Mouse (Mus musculus) kidney, embryonic 14.5 days (tissue): ENCODE results near the gene Vegfa. TPM values are rescaled to one million over a fixed set of nuclear protein-coding genes. Genes with fewer than 3 reads are reported as not detected.
A peak's percentile ranks its signal among the peaks of the same experiment; 100 is the strongest.

Experiments used
- ATAC-seq: fragments of 200-750 bp; cut with Nextera tagmentation; 2 replicates; pipeline ENCODE4 v1.8.0; 2017; ENCODE audit warnings: moderate number of reproducible peaks, mild to moderate bottlenecking, moderate TSS enrichment, moderate library complexity; ENCODE audit not compliant: low FRiP score, low TSS enrichment
- H3K27ac ChIP-seq: fragments of 300-500 bp; sonication (generic); 2 replicates; pipeline ENCODE4 v1.5.1; 2014; ENCODE audit warnings: low read depth, mild to moderate bottlenecking, low read length, moderate library complexity, mixed read lengths
- H3K27me3 ChIP-seq: fragments of 300-500 bp; sonication (generic); 2 replicates; pipeline ENCODE4 v1.6.1; 2014; ENCODE audit warnings: mild to moderate bottlenecking, low read length; ENCODE audit not compliant: control insufficient read depth, insufficient read depth
- H3K36me3 ChIP-seq: fragments of 300-500 bp; sonication (generic); 2 replicates; pipeline ENCODE4 v1.6.1; 2014; ENCODE audit warnings: low read length, mixed read lengths; ENCODE audit not compliant: control insufficient read depth, insufficient read depth
- H3K4me1 ChIP-seq: fragments of 300-500 bp; sonication (generic); 2 replicates; pipeline ENCODE4 v1.6.1; 2014; ENCODE audit warnings: low read length, mixed read lengths; ENCODE audit not compliant: control insufficient read depth, insufficient read depth
- H3K4me2 ChIP-seq: fragments of 300-500 bp; sonication (generic); replicated peaks from 2 replicates; pipeline ENCODE4 v1.6.1; 2014; ENCODE audit warnings: low read depth, mild to moderate bottlenecking, low read length
- H3K4me3 ChIP-seq: fragments of 300-500 bp; sonication (generic); 2 replicates; pipeline ENCODE4 v1.5.1; 2014; ENCODE audit warnings: mild to moderate bottlenecking, low read length
- H3K9ac ChIP-seq: fragments of 300-500 bp; sonication (generic); 2 replicates; pipeline ENCODE4 v1.6.1; 2014; ENCODE audit warnings: low read depth, mild to moderate bottlenecking, low read length, moderate library complexity
- H3K9me3 ChIP-seq: fragments of 300-500 bp; sonication (generic); 2 replicates; pipeline ENCODE4 v1.6.1; 2016; ENCODE audit warnings: low read length; ENCODE audit not compliant: control insufficient read depth
- WGBS: fragments of 180-500 bp; shearing (Covaris S2); extraction: QIAGEN DNeasy Blood & Tissue Kit; methylation state at CpG from one replicate; pipeline ENCODE4 v1.1.7; 2014; 5-methylcytosine and 5-hydroxymethylcytosine counted together
- polyA plus RNA-seq: library from polyadenylated mRNA; unstranded; fragments of >200 nt; fragmentation: Nextera tagmentation; extraction: Ambion mirVana; gene quantifications from 2 replicates; pipeline ENCODE4 v1.2.1, GENCODE M21; 2014

Gene Vegfa
- polyA plus RNA-seq, 1 experiment from 2014 or later, result 8.2 TPM

GRCm38 (mm10) chr17:46018736-46019004 is 13.5 kb downstream of the Vegfa start:
- H3K4me1 ChIP-seq, result peaks cover 4% of the 10 kb centered on the region; the same call in 1 of the 2 replicates
- peaks cover 77% of the 10 kb centered on the region for H3K36me3 ChIP-seq

GRCm38 (mm10) chr17:46017946-46018735 is 14.0 kb downstream of the Vegfa start:
- Histone ChIP-seq H3K36me3 (peaks cover 72% of the 10 kb centered on the region), H3K9ac (no peak overlapping the region), H3K27ac (no peak overlapping the region), H3K4me2 (no peak overlapping the region), H3K4me3 (no peak overlapping the region), H3K4me1 (peaks cover 4% of the 10 kb centered on the region; the same call in 1 of the 2 replicates), H3K27me3 (no peaks in the 10 kb centered on the region), H3K9me3 (no peaks in the 10 kb centered on the region)
- ATAC-seq, result no peak
- 81% methylated on average over 22 of the region's 24 CpGs for WGBS

More at GRCm38 (mm10) chr17:46018736-46019004, 13.5 kb downstream of the Vegfa start:
- Histone ChIP-seq H3K9me3 (no peaks in the 10 kb centered on the region), H3K4me2 (no peak overlapping the region), H3K27me3 (no peaks in the 10 kb centered on the region), H3K4me3 (no peak overlapping the region), H3K9ac (no peak overlapping the region), H3K27ac (no peak overlapping the region)
- ATAC-seq, result no peak
- 88% methylated on average over 10 of the region's 10 CpGs for WGBS

- Histone ChIP-seq H3K27me3 (no peaks in the 10 kb centered on the region), H3K9me3 (no peaks in the 10 kb centered on the region), H3K9ac (no peak overlapping the region), H3K4me1 (no peaks in the 10 kb centered on the region), H3K4me2 (no peak overlapping the region), H3K4me3 (no peak overlapping the region), H3K27ac (no peak overlapping the region), H3K36me3 (peaks cover 57% of the 10 kb centered on the region)
- ATAC-seq, result no peak
- WGBS, result 97% methylated on average over 5 of the region's 5 CpGs
Measured at GRCm38 (mm10) chr17:46016617-46017016, 15.6 kb downstream of the Vegfa start.

GRCm38 (mm10) chr17:46015967-46016366 is 16.2 kb downstream of the Vegfa start:
- no peak for ATAC-seq
- Histone ChIP-seq H3K4me1 (no peaks in the 10 kb centered on the region), H3K9me3 (no peaks in the 10 kb centered on the region), H3K9ac (no peak overlapping the region), H3K4me3 (no peak overlapping the region), H3K4me2 (no peak overlapping the region), H3K27me3 (no peaks in the 10 kb centered on the region), H3K27ac (no peak overlapping the region), H3K36me3 (peaks cover 50% of the 10 kb centered on the region)
- 96% methylated on average over 6 of the region's 6 CpGs for WGBS

GRCm38 (mm10) chr17:46014935-46015334 is 17.2 kb downstream of the Vegfa start:
- no peak overlapping the region for H3K4me2 ChIP-seq
- H3K4me1 ChIP-seq, result no peaks in the 10 kb centered on the region
- no peak for ATAC-seq
- no peak overlapping the region for H3K4me3 ChIP-seq
- 91% methylated on average over 2 of the region's 2 CpGs for WGBS
- no peak overlapping the region for H3K9ac ChIP-seq
- H3K9me3 ChIP-seq, result no peaks in the 10 kb centered on the region
- no peaks in the 10 kb centered on the region for H3K27me3 ChIP-seq
- no peak overlapping the region for H3K27ac ChIP-seq
- peaks cover 40% of the 10 kb centered on the region for H3K36me3 ChIP-seq

GRCm38 (mm10) chr17:46013549-46013948 is 18.6 kb downstream of the Vegfa start:
- peaks cover 26% of the 10 kb centered on the region for H3K36me3 ChIP-seq
- no peaks in the 10 kb centered on the region for H3K9me3 ChIP-seq
- ATAC-seq, result no peak
- H3K4me2 ChIP-seq, result no peak overlapping the region
- H3K4me1 ChIP-seq, result no peaks in the 10 kb centered on the region
- H3K4me3 ChIP-seq, result no peak overlapping the region
- no peaks in the 10 kb centered on the region for H3K27me3 ChIP-seq
- WGBS, result 76% methylated on average over 15 of the region's 15 CpGs
- H3K9ac ChIP-seq, result no peak overlapping the region
- no peak overlapping the region for H3K27ac ChIP-seq

GRCm38 (mm10) chr17:46012211-46012610 is 20.0 kb downstream of the Vegfa start:
- no peak overlapping the region for H3K9ac ChIP-seq
- no peaks in the 10 kb centered on the region for H3K9me3 ChIP-seq
- H3K4me3 ChIP-seq, result no peak overlapping the region
- no peak for ATAC-seq
- 51% methylated on average over 8 of the region's 8 CpGs for WGBS
- H3K4me1 ChIP-seq, result no peaks in the 10 kb centered on the region
- H3K36me3 ChIP-seq, result peaks cover 15% of the 10 kb centered on the region; the same call in 1 of the 2 replicates
- no peak overlapping the region for H3K4me2 ChIP-seq
- no peaks in the 10 kb centered on the region for H3K27me3 ChIP-seq
- no peak overlapping the region for H3K27ac ChIP-seq

GRCm38 (mm10) chr17:46010462-46010861 is 21.7 kb downstream of the Vegfa start:
- H3K4me3 ChIP-seq, result no peak overlapping the region
- WGBS, result 86% methylated on average over 6 of the region's 6 CpGs
- no peaks in the 10 kb centered on the region for H3K9me3 ChIP-seq
- H3K4me1 ChIP-seq, result no peaks in the 10 kb centered on the region
- peaks cover 4% of the 10 kb centered on the region; the same call in 1 of the 2 replicates for H3K36me3 ChIP-seq
- ATAC-seq, result no peak
- no peak overlapping the region for H3K27ac ChIP-seq
- H3K4me2 ChIP-seq, result no peak overlapping the region
- H3K27me3 ChIP-seq, result no peaks in the 10 kb centered on the region
- no peak overlapping the region for H3K9ac ChIP-seq

GRCm38 (mm10) chr17:46009182-46009581 is 23.0 kb downstream of the Vegfa start:
- H3K4me1 ChIP-seq, result 0 out of 2 replicates have a peak, but pooled peaks cover 3% of the 10 kb centered on the region
- 0 out of 2 replicates have a peak, but pooled peaks have one; percentile 46 for ATAC-seq
- H3K4me2 ChIP-seq, result no peak overlapping the region
- no peak overlapping the region for H3K4me3 ChIP-seq
- H3K27ac ChIP-seq, result no peak overlapping the region
- WGBS, result 35% methylated on average over 7 of the region's 7 CpGs
- H3K9me3 ChIP-seq, result no peaks in the 10 kb centered on the region
- no peaks in the 10 kb centered on the region for H3K36me3 ChIP-seq
- no peaks in the 10 kb centered on the region for H3K27me3 ChIP-seq
- H3K9ac ChIP-seq, result no peak overlapping the region
